8 mouse cellular contexts compared by ENCODE assay signal in genomic region chr16:33186134-33186533, GRCm38 (mm10). TPM values are rescaled to one million over a fixed set of nuclear protein-coding genes. Genes with fewer than 3 reads are reported as not detected.
A peak's percentile ranks its signal among the peaks of the same experiment; 100 is the strongest.
DNase-seq lines count a peak whose midpoint lies in the region; ATAC-seq and TF ChIP-seq lines count a peak whose summit lies in the region.

No protein-coding gene starts in this region.

- peak overlapping the region; percentile 94 for H3K4me3 ChIP-seq in kidney, adult 2 months (ENCODE audit: insufficient read depth, low read depth, low read length)
- peak overlapping the region; percentile 86 for H3K4me3 ChIP-seq in hindbrain, embryonic 11.5 days (ENCODE audit: low read depth, low read length)
- H3K4me3 ChIP-seq in midbrain, embryonic 12.5 days = peak overlapping the region; percentile 69

- peak overlapping the region; percentile 96; the same call in 1 of the 2 replicates for H3K27ac ChIP-seq in kidney, adult 2 months (ENCODE audit: insufficient read depth, low read depth, low read length)
- H3K27ac ChIP-seq in hindbrain, embryonic 11.5 days (ENCODE audit: low read depth, low read length) = no peak overlapping the region
- H3K27ac ChIP-seq in midbrain, embryonic 12.5 days (replicated peaks) = no peak overlapping the region

- no peaks in the 10 kb centered on the region for H3K9me3 ChIP-seq in hindbrain, embryonic 11.5 days (ENCODE audit: control insufficient read depth, low read length)
- no peaks in the 10 kb centered on the region for H3K9me3 ChIP-seq in midbrain, embryonic 12.5 days

- no peak for TF ChIP-seq POLR2A in kidney, adult 2 months (IDR thresholded peaks at IDR 0.05; ENCODE audit: low read depth, low read length)

- peak overlapping the region; percentile 87 for H3K9ac ChIP-seq in hindbrain, embryonic 11.5 days (ENCODE audit: low read depth, low read length)
- H3K9ac ChIP-seq in midbrain, embryonic 12.5 days (replicated peaks) = peak overlapping the region; percentile 85

- no peaks in the 10 kb centered on the region for H3K36me3 ChIP-seq in kidney, adult 2 months (ENCODE audit: control insufficient read depth, insufficient read depth, low read length)
- no peaks in the 10 kb centered on the region for H3K36me3 ChIP-seq in hindbrain, embryonic 11.5 days (ENCODE audit: control insufficient read depth, insufficient read depth, low read length)
- no peaks in the 10 kb centered on the region for H3K36me3 ChIP-seq in midbrain, embryonic 12.5 days

- peaks cover 14% of the 10 kb centered on the region for H3K4me1 ChIP-seq in kidney, adult 2 months (ENCODE audit: control insufficient read depth, insufficient read depth, low read length)
- peaks cover 3% of the 10 kb centered on the region; the same call in 1 of the 2 replicates for H3K4me1 ChIP-seq in hindbrain, embryonic 11.5 days (replicated peaks; ENCODE audit: control insufficient read depth, insufficient read depth, low read length)
- H3K4me1 ChIP-seq in midbrain, embryonic 12.5 days = peaks cover 24% of the 10 kb centered on the region

- no peak for ATAC-seq in hindbrain, embryonic 11.5 days (ENCODE audit: low FRiP score)
- no peak for ATAC-seq in midbrain, embryonic 12.5 days (ENCODE audit: low FRiP score, low read depth)
- ATAC-seq in monocyte, adult 5-6 weeks (replicated peaks; ENCODE audit: insufficient number of reproducible peaks, low FRiP score, low TSS enrichment, poor library complexity, severe bottlenecking) = no peak

- H3K4me2 ChIP-seq in hindbrain, embryonic 11.5 days (replicated peaks; ENCODE audit: low read depth, low read length) = peak overlapping the region; percentile 92
- peak overlapping the region; percentile 97 for H3K4me2 ChIP-seq in midbrain, embryonic 12.5 days (replicated peaks)

- 9% methylated on average over 4 of the region's 4 CpGs for WGBS in kidney, adult 2 months
- 32% methylated on average over 4 of the region's 4 CpGs for WGBS in hindbrain, embryonic 11.5 days
- WGBS in midbrain, embryonic 12.5 days = 43% methylated on average over 4 of the region's 4 CpGs

- no peak for TF ChIP-seq CTCF in kidney, adult 2 months (conservative IDR thresholded peaks at IDR 0.05; ENCODE audit: insufficient read depth, insufficient read length, low read depth, low read length)

- DNase-seq in kidney, adult 2 months = no peak
- DNase-seq in kidney, adult 11 months = no peak
- DNase-seq in adipocyte (ENCODE audit: low spot score) = peak; percentile 67
- DNase-seq in hindbrain, embryonic 11.5 days (ENCODE audit: low spot score) = peak; percentile 11
- DNase-seq in frontal cortex, postnatal 25 days (ENCODE audit: low spot score in 2 of 2) = no peak
- DNase-seq in embryo, embryonic 10 days (ENCODE audit: low spot score) = no peak

- H3K27me3 ChIP-seq in kidney, adult 2 months (replicated peaks; ENCODE audit: control insufficient read depth, insufficient read depth, low read length) = no peaks in the 10 kb centered on the region
- H3K27me3 ChIP-seq in hindbrain, embryonic 11.5 days (ENCODE audit: control insufficient read depth, insufficient read depth, low read length) = no peaks in the 10 kb centered on the region
- H3K27me3 ChIP-seq in midbrain, embryonic 12.5 days = no peaks in the 10 kb centered on the region

RNA-seq across cellular contexts. Expression of gene Osbpl11, which starts 1.3 kb away (rescaled TPM):
- polyA plus RNA-seq in kidney, adult 2 months (2012; rRNA removed) = 14.1 and 14.7 TPM in 2 replicates
- 19.7 and 24.6 TPM in 2 replicates for polyA plus RNA-seq in hindbrain, embryonic 11.5 days (2014; fragmentation: Nextera tagmentation; extraction: Ambion mirVana)
- 30.3 and 30.7 TPM in 2 replicates for polyA plus RNA-seq in midbrain, embryonic 12.5 days (2016; fragmentation: Nextera tagmentation; extraction: Ambion mirVana)
- 28.0 to 41.0 TPM (median 29.8 TPM) in 3 replicates for total RNA-seq in monocyte, adult 5-6 weeks (2017)

Comparison
In these comparisons a context has a peak if more than half of its experiments do, and no peak if none do; other contexts are left out.
1. DNase-seq: peak in adipocyte (single experiment) and hindbrain, embryonic 11.5 days (single experiment); none in kidney, adult 2 months (single experiment), kidney, adult 11 months (single experiment), frontal cortex, postnatal 25 days (0 of 2) and embryo, embryonic 10 days (single experiment).
2. Peak in every context shown above with its lines, with median percentiles within 50 percentile points of each other: H3K4me3 ChIP-seq.